Mouse (Mus musculus) heart, embryonic 14.5 days (tissue): Measurements from ENCODE around the gene Foxd2. TPM values are rescaled to one million over a fixed set of nuclear protein-coding genes. Genes with fewer than 3 reads are reported as not detected.

ENCODE experiments used
- ATAC-seq: fragments of 200-750 bp; cut with Nextera tagmentation; 2 replicates; pipeline ENCODE4 v1.8.0; 2017; ENCODE audit warnings: low read depth, moderate TSS enrichment; ENCODE audit not compliant: insufficient number of reproducible peaks, insufficient read depth, low FRiP score
- H3K27ac ChIP-seq, 2 experiments: fragments of 200-500 bp in 1 of 2; fragments of 300-500 bp in 1 of 2; sonication (generic) in 1 of 2; replicated peaks in 1 of 2; 2 replicates each; pipeline ENCODE4 v1.5.1; 2012 to 2014; ENCODE audit warnings: low read depth in 2 of 2, low read length in 2 of 2, control low read depth in 1 of 2, mild to moderate bottlenecking in 1 of 2, mixed read lengths in 1 of 2; ENCODE audit not compliant: control insufficient read depth in 1 of 2, insufficient read depth in 1 of 2
- H3K27me3 ChIP-seq: fragments of 300-500 bp; sonication (generic); 2 replicates; pipeline ENCODE4 v1.6.1; 2014; ENCODE audit warnings: mild to moderate bottlenecking, low read length, control low read depth; ENCODE audit not compliant: control insufficient read depth, insufficient read depth
- H3K36me3 ChIP-seq: fragments of 300-500 bp; sonication (generic); 2 replicates; pipeline ENCODE4 v1.6.1; 2014; ENCODE audit warnings: mild to moderate bottlenecking, control low read depth, low read length, mixed read lengths; ENCODE audit not compliant: control insufficient read depth, insufficient read depth
- H3K4me1 ChIP-seq, 2 experiments: fragments of 200-500 bp in 1 of 2; fragments of 300-500 bp in 1 of 2; sonication (generic) in 1 of 2; 2 replicates each; pipeline ENCODE4 v1.6.1; 2012 to 2014; ENCODE audit warnings: low read length in 2 of 2, control low read depth in 1 of 2, mixed read lengths in 1 of 2; ENCODE audit not compliant: control insufficient read depth in 2 of 2, insufficient read depth in 2 of 2
- H3K4me2 ChIP-seq: fragments of 300-500 bp; sonication (generic); 2 replicates; pipeline ENCODE4 v1.6.1; 2014; ENCODE audit warnings: mild to moderate bottlenecking, low read length
- H3K4me3 ChIP-seq, 2 experiments: fragments of 200-500 bp in 1 of 2; fragments of 300-500 bp in 1 of 2; sonication (generic) in 1 of 2; 2 replicates each; pipeline ENCODE4 v1.5.1; 2012 to 2014; ENCODE audit warnings: low read length in 2 of 2, mild to moderate bottlenecking in 2 of 2, control low read depth in 1 of 2, low read depth in 1 of 2, moderate library complexity in 1 of 2; ENCODE audit not compliant: control insufficient read depth in 1 of 2, insufficient read depth in 1 of 2
- H3K9ac ChIP-seq: fragments of 300-500 bp; sonication (generic); 2 replicates; pipeline ENCODE4 v1.6.1; 2014; ENCODE audit warnings: mild to moderate bottlenecking, low read length
- H3K9me3 ChIP-seq: fragments of 300-500 bp; sonication (generic); 2 replicates; pipeline ENCODE4 v1.6.1; 2016; ENCODE audit warnings: low read length, control low read depth; ENCODE audit not compliant: control insufficient read depth
- WGBS: fragments of 180-500 bp; shearing (Covaris S2); extraction: QIAGEN DNeasy Blood & Tissue Kit; methylation state at CpG from one replicate; pipeline ENCODE4 v1.1.7; 2014; 5-methylcytosine and 5-hydroxymethylcytosine counted together
- polyA plus RNA-seq: library from polyadenylated mRNA; unstranded; fragments of >200 nt; fragmentation: Nextera tagmentation; extraction: Ambion mirVana; gene quantifications from 2 replicates; pipeline ENCODE4 v1.2.1, GENCODE M21; 2014

The Foxd2 gene
- polyA plus RNA-seq, 1 experiment from 2014 or later = not detected

DNA sequence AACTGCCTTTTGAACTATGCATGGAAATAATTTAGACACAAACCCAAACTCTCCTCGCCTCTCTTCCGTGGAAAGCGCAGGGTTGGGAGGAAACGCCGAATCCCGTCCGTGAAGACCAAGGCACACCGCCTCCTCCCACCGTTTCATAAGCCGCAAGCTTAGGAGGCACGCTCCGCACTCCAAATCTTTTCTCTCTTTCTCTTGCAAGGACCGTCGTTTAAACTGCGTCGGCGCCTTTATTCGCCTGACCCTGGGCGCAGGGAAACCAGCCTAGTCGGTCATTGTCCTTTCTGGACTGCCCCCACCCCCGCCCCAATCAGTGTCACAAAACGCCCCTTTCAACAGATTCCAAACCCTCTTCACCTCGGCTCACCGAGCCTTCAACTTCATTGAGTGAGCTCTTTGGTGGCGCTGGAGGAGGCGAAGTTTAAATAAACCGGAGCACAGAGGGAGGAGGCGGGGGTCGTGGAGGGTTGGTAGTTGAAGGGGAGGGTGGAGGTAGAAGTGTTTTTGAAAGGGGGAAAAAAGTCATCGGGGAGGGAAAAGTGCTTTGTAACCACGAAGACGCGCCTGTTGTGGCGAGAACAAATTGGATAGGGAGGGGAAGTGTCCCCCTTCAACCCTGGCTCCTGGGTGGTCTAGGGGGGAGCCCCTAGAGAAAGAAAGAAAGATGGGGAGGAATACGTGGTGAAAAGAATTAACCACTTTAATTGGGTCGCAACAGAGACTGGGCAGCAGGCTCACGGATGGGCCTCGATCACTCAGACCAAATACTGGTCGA, 5.8 kb downstream of the Foxd2 start:
- no peak overlapping the region for H3K4me3 ChIP-seq
- no peak overlapping the region for H3K27ac ChIP-seq
- no peak for ATAC-seq
- no peak overlapping the region for H3K4me2 ChIP-seq
- H3K9ac ChIP-seq = no peak overlapping the region
- no peaks in the 10 kb centered on the region for H3K36me3 ChIP-seq
- WGBS = 2% methylated on average over 39 of the region's 39 CpGs
- no peaks in the 10 kb centered on the region for H3K9me3 ChIP-seq
- peaks cover 99% of the 10 kb centered on the region for H3K27me3 ChIP-seq
- H3K4me1 ChIP-seq = peaks cover 0 to 5% of the 10 kb centered on the region in 2 experiments; a peak in 3 of 4 replicates

DNA sequence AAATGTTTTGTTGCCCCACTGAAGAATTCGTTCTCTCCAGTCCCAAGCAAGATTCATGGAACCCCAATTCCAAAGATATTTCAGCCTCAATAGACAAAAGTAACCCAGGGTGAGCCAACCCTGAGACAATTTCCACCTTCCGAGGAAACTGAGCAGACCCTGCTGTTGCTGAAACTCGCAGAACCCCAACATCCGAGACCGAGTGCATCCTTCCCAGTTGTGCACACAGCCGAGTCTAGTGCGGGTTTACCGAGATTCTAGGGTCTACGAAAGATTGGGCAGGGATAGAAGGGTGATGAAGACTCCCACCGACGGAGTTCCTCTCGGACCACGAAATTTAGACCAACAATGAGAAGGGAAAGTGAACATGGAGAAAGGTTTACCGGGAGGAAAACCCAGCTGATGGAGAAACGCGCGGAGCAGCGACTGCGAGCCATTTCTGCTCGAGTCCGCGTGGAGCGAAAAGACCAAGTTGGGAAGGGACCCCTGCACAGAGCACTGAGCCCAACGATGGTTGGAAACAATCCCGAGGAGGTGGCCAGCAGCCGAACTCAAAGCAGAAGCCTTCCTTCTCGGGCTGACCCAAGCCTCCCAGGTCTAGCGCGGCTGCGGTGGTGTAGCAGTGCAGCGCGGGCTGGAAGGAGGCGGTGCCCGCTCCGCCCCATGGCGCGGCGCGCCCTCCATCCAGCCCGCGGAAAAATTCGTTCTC, 6.9 kb downstream of the Foxd2 start:
- Histone ChIP-seq H3K36me3 (no peaks in the 10 kb centered on the region), H3K4me1 (no peaks in the 10 kb centered on the region; a peak in 1 of 4 replicates), H3K27me3 (peaks cover 99% of the 10 kb centered on the region), H3K9me3 (no peaks in the 10 kb centered on the region), H3K4me2 (no peak overlapping the region), H3K4me3 (no peak overlapping the region), H3K9ac (no peak overlapping the region), H3K27ac (no peak overlapping the region)
- WGBS = 2% methylated on average over 42 of the region's 42 CpGs
- ATAC-seq = no peak

DNA sequence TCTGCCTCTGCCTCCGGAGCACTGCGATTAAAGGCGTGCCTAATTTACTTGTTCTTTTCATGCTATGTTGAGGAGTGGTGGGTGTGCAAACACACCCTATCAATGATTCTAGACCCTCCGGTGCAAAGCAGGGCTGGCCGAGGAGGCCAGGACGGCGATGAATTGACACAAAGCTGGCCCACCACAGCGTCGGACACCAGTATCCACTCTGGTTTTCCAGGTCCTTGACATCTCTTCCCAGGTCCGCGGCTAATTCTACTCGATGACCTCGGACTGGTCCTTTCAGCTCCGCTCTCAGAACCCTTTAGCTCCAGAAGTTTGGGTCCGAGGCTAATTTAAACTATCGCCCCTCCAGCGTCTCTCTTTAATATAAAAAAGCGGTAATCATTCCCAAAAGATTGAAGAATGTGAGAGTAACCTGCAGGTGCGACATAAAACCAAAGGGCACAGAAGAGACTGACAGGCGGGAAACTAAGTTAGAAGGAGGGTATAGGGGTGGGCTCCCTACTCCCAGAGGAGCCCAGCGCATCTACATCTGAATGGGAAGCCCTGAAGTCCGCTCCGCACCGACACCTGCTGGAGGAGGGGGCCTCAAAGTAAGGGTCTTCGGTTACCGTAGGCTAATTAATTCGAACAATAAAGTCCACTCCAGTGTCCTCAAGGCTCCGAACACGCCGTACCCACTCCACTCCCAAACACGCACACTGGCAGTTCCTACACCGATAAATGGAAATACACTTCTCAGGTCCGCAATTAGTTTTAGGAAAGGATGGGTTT, 7.6 kb downstream of the Foxd2 start:
- H3K4me3 ChIP-seq = no peak overlapping the region
- WGBS = 3% methylated on average over 33 of the region's 33 CpGs

DNA sequence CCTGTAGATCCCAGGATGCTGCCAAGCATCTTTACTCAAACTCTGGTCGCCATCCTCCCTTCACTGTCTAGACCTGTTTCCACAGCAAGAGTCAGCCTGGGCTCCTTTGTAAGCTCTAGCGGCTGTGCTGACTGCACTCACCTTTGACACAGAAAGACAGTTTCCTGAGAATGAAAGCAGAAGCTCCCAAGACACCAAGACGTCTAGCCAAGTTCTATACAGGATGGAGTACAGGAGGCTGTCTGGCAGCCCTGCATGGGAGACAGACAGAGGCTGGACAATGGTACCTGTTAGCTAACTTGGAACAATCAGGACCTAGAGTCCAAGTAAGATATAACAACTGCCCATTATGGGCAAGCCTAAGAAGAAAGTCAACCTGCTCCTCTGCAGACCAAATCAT, 8.8 kb downstream of the Foxd2 start:
- no peaks in the 10 kb centered on the region for H3K9me3 ChIP-seq
- H3K4me1 ChIP-seq = no peaks in the 10 kb centered on the region; a peak in 1 of 4 replicates
- no peaks in the 10 kb centered on the region for H3K36me3 ChIP-seq
- 9% methylated on average over 3 of the region's 3 CpGs for WGBS
- no peak for ATAC-seq
- no peak overlapping the region for H3K9ac ChIP-seq
- no peak overlapping the region for H3K4me2 ChIP-seq
- H3K27me3 ChIP-seq = peaks cover 90% of the 10 kb centered on the region
- no peak overlapping the region for H3K4me3 ChIP-seq
- no peak overlapping the region for H3K27ac ChIP-seq

More for the DNA sequence above, 7.6 kb downstream of the Foxd2 start:
- Histone ChIP-seq H3K27me3 (peaks cover 99% of the 10 kb centered on the region), H3K4me1 (no peaks in the 10 kb centered on the region; a peak in 1 of 4 replicates), H3K9ac (no peak overlapping the region), H3K9me3 (no peaks in the 10 kb centered on the region), H3K4me2 (no peak overlapping the region), H3K27ac (no peak overlapping the region), H3K36me3 (no peaks in the 10 kb centered on the region)
- ATAC-seq = no peak

DNA sequence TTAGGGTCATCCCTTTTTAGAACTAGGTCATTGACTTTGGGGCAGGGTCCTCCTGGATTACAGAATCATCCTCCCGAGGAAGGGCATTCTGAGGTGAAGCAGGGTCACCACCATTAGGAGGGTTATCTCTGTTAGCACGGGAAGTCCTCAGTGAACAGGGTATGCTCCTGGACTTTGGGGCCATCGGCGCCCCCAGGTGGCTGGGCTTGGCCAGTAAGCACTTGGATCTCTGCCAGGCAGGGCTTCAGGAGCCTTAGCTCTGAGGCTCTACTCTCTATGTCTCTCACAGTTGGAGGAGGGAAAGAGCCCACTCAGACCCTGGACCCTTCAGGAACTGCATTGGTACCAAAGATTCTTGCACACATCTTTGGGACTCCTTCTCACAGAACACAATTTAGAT, 10.8 kb downstream of the Foxd2 start:
- Histone ChIP-seq H3K9ac (no peak overlapping the region), H3K27me3 (peaks cover 86% of the 10 kb centered on the region), H3K36me3 (no peaks in the 10 kb centered on the region), H3K4me3 (no peak overlapping the region), H3K9me3 (no peaks in the 10 kb centered on the region), H3K4me1 (no peaks in the 10 kb centered on the region; a peak in 1 of 4 replicates), H3K27ac (no peak overlapping the region), H3K4me2 (no peak overlapping the region)
- 8% methylated on average over 4 of the region's 4 CpGs for WGBS
- no peak for ATAC-seq

DNA sequence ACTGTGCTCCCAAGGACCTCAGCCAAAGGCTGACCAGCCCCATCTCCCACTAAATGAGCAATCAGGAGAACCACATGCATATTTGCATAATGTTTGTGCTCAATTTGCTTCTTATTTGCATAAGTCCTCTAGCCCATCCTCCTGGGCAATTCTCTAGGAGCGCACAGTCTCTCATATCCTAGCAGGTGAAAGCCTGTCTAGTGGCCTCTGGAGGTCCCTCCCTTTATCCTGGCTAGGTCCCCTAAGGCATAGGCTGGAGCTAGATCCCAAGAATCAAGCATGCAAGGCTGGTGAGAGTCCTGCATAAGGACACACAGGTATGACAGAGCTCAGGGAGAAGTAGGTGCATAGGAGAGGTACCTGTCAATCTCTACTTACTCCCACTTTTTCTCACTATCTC, 26.4 kb downstream of the Foxd2 start:
- Histone ChIP-seq H3K4me1 (no peaks in the 10 kb centered on the region), H3K27ac (no peak overlapping the region), H3K9ac (no peak overlapping the region), H3K36me3 (no peaks in the 10 kb centered on the region), H3K9me3 (no peaks in the 10 kb centered on the region), H3K27me3 (peaks cover 7% of the 10 kb centered on the region; the same call in 1 of the 2 replicates), H3K4me3 (no peak overlapping the region), H3K4me2 (no peak overlapping the region)
- WGBS = 95% methylated on average over 1 of the region's 1 CpGs
- ATAC-seq = no peak

DNA sequence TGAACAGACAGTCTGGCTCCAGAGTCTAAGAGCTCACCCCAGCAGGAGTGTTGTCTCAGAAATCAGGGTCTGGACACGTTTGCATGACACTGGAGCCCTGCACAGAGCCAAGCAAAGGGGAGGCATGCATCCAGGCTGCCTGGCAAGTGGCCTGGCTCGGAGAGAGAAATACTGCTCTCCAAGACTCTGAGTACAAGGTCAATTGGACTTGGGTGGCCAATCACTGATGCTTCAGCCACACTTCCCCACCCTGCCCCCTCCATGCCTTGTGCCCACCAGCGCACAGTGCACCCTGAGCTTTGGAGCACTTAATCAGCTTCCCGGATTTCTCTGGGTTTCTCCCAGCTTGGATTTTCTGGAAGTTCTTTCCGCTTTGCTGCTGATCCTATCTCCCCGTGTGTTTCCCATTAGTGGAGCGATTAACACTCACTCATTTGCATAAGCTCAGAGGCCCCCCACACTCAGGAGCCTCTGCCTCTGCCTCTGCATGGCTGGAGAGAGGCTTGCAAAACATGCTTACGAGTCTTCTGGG, 32.2 kb downstream of the Foxd2 start:
- 16% methylated on average over 8 of the region's 8 CpGs for WGBS
- ATAC-seq = no peak
- no peak overlapping the region for H3K4me2 ChIP-seq

More for the DNA sequence above, 32.2 kb downstream of the Foxd2 start:
- H3K9me3 ChIP-seq = no peaks in the 10 kb centered on the region
- no peak overlapping the region for H3K27ac ChIP-seq
- peaks cover 7% of the 10 kb centered on the region; the same call in 1 of the 2 replicates for H3K27me3 ChIP-seq
- no peak overlapping the region for H3K9ac ChIP-seq
- H3K4me3 ChIP-seq = no peak overlapping the region
- no peaks in the 10 kb centered on the region for H3K36me3 ChIP-seq
- H3K4me1 ChIP-seq = no peaks in the 10 kb centered on the region; a peak in 1 of 4 replicates
